Mouse (Mus musculus): ENCODE data around the gene Car5a. TPM values are rescaled to one million over a fixed set of nuclear protein-coding genes. Genes with fewer than 3 reads are reported as not detected.
A peak's percentile ranks its signal among the peaks of the same experiment; 100 is the strongest.

Gene Car5a
- polyA plus RNA-seq, 1 experiment from 2014 or later: 3.2 TPM

DNA sequence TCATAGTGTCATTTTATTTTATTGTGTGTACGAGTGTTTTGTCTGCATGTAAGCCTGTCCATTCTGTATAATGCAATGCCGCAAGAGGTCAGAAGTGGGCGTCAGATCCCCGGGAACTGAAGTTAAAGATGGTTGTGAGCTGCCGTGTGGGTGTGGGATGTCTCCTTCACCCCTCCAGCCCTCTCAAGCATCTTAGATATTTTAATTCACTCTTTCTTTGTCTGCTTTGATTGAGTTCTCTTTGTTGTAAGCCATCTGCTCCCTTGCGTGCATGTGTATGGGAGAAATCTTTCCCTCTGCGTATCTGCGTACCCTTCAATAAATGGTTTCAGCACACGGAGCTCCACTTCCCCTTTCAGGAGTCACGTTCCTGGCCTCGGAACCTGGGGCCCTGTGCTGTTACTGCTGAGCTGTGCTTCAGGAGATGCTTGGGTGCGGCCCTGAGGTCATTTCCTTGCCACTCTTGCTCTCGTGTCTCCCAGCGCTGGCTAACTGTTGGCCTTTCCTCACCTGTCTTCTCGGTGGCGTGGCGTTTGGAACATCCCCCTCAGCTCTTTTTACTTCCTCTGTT is 26.9 kb upstream of the Car5a start:
- Histone ChIP-seq H3K4me2 (no peak overlapping the region), H3K27ac (replicated peaks) (no peak overlapping the region), H3K4me3 (replicated peaks) (no peak overlapping the region), H3K36me3 (replicated peaks) (peaks cover 35% of the 10 kb centered on the region), H3K9me3 (replicated peaks) (no peaks in the 10 kb centered on the region), H3K9ac (no peak overlapping the region), H3K27me3 (no peaks in the 10 kb centered on the region), H3K4me1 (replicated peaks) (peaks cover 29% of the 10 kb centered on the region)
- ATAC-seq (ENCODE audit: insufficient read depth): no peak
- WGBS (ENCODE audit: insufficient replicate concordance): 52% methylated on average over 17 of the region's 17 CpGs

DNA sequence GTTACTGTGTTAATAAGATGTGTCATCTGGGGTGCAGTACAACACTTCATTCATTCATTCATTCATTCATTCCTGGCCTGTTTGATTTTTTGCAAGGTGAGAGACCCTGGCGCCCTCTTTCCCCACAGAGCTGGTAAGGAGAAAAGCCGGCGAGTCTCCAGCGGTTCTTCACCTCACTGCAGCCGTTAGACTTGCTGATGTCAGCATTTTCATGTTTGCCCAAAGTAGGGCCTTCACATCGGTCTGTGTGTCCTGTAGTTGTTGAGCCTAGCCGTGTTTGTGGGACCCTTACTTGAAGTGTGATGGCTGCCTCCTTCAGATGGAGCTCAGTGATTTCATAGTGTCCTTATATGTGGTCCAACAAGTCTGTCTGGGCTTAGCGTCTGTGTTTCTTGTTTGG is 25.5 kb upstream of the Car5a start:
- WGBS (ENCODE audit: insufficient replicate concordance): 87% methylated on average over 8 of the region's 8 CpGs
- no peaks in the 10 kb centered on the region for H3K27me3 ChIP-seq
- no peak overlapping the region for H3K27ac ChIP-seq (replicated peaks)
- H3K36me3 ChIP-seq (replicated peaks): peaks cover 22% of the 10 kb centered on the region
- H3K9ac ChIP-seq: no peak overlapping the region
- peaks cover 42% of the 10 kb centered on the region for H3K4me1 ChIP-seq (replicated peaks)
- no peak for ATAC-seq (ENCODE audit: insufficient read depth)
- H3K4me2 ChIP-seq: no peak overlapping the region
- H3K4me3 ChIP-seq (replicated peaks): no peak overlapping the region
- H3K9me3 ChIP-seq (replicated peaks): no peaks in the 10 kb centered on the region

DNA sequence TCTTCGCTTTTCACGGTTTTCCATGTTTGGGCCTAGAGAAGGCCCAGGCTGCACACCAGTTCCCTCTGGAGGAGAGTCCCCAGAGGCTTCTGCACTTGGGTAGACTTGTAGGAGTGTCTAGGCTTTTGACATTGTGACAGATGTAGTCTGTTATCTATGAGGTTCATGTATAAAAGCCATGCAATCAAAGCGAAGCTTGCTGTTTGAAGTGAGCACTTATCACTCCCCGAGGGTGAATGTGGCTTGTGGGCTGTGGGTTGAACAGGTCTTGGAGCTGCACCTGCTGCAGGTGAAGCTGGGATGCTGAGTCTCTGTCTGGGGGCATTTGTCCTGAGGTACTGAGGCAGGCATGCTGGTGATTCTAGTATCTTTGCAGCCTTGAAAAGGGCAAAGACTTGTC is 23.8 kb upstream of the Car5a start:
- Histone ChIP-seq H3K27ac (replicated peaks) (no peak overlapping the region), H3K9me3 (replicated peaks) (no peaks in the 10 kb centered on the region), H3K4me3 (replicated peaks) (no peak overlapping the region), H3K4me2 (no peak overlapping the region), H3K4me1 (replicated peaks) (peaks cover 42% of the 10 kb centered on the region), H3K36me3 (replicated peaks) (peaks cover 6% of the 10 kb centered on the region; the same call in 1 of the 2 replicates), H3K9ac (no peak overlapping the region), H3K27me3 (no peaks in the 10 kb centered on the region)
- WGBS (ENCODE audit: insufficient replicate concordance): 35% methylated on average over 4 of the region's 4 CpGs
- ATAC-seq (ENCODE audit: insufficient read depth): peak; percentile 40; the same call in 1 of the 2 replicates

DNA sequence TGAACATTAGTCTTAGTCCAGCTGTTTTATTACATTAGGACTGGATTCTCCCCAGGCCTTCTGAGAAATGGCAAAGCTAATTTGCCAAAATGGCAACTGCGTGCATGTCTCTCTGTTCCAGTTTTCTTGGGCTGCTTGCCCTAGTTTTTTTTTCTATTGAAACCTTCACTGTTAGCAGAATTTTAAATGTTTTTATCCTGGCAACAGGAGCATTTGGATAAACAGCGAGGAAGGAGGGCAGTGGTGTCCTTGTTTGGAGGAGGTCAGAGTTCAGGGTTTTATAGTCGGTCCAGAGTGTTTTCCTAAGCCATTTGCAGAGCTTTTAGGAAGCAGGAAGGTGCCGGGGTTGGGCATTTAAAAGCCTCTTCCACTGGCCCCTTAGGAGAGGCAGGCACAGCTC is 23.3 kb upstream of the Car5a start:
- Histone ChIP-seq H3K27me3 (no peaks in the 10 kb centered on the region), H3K9me3 (replicated peaks) (no peaks in the 10 kb centered on the region), H3K4me3 (replicated peaks) (no peak overlapping the region), H3K27ac (replicated peaks) (no peak overlapping the region), H3K4me1 (replicated peaks) (peaks cover 42% of the 10 kb centered on the region), H3K4me2 (no peak overlapping the region), H3K9ac (no peak overlapping the region), H3K36me3 (replicated peaks) (peaks cover 6% of the 10 kb centered on the region; the same call in 1 of the 2 replicates)
- ATAC-seq (ENCODE audit: insufficient read depth): no peak
- 72% methylated on average over 4 of the region's 4 CpGs for WGBS (ENCODE audit: insufficient replicate concordance)

DNA sequence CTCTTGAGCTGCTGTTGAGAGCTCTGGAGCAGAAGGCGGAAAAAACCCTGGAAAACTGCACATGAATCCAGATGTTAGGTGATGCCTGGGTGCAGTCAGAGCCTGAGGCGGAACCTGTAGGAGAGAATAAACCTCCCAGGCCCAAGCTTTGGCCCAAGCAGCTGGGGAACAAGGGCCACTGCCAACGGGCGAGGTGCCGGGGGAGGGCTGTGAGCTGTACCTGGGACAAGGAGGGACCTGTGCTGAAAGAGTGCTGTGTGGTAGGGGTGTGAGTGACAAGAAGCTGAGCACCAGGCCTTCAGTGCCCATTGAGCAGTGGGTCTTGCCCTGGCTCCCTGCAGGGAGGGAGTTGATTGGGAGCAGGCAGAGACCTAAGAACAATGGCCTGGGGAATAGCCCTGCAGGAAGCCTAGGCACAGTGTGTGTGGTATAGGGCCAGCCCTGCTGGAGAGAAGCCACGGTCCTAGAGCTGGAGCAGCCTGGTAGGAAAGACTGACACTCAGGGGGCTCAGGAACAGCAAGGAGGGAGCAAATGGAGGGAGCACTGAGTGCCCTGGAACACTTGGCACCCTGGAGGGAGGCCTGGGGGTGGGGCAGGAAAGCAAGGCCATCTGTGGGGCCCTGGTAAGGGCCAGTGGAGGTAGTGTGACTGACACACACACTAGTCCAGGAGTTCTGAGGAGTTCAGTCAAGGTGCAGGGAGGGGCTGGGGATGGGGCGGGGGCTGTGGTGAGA is 22.2 kb upstream of the Car5a start:
- Histone ChIP-seq H3K27ac (replicated peaks) (no peak overlapping the region), H3K36me3 (replicated peaks) (peaks cover 6% of the 10 kb centered on the region; the same call in 1 of the 2 replicates), H3K4me1 (replicated peaks) (peaks cover 45% of the 10 kb centered on the region), H3K4me2 (no peak overlapping the region), H3K27me3 (no peaks in the 10 kb centered on the region), H3K9me3 (replicated peaks) (no peaks in the 10 kb centered on the region), H3K4me3 (replicated peaks) (no peak overlapping the region), H3K9ac (no peak overlapping the region)
- whole genome bisulfite sequencing (ENCODE audit: insufficient replicate concordance): 60% methylated on average over 7 of the region's 7 CpGs
- no peak for ATAC-seq (ENCODE audit: insufficient read depth)

GRCm38 (mm10) chr8:121966110-121966509 is 21.4 kb upstream of the Car5a start:
- Histone ChIP-seq H3K4me1 (replicated peaks) (peaks cover 45% of the 10 kb centered on the region), H3K9me3 (replicated peaks) (no peaks in the 10 kb centered on the region), H3K36me3 (replicated peaks) (peaks cover 6% of the 10 kb centered on the region; the same call in 1 of the 2 replicates), H3K9ac (no peak overlapping the region), H3K4me3 (replicated peaks) (no peak overlapping the region), H3K4me2 (no peak overlapping the region), H3K27ac (replicated peaks) (no peak overlapping the region), H3K27me3 (no peaks in the 10 kb centered on the region)
- ATAC-seq (ENCODE audit: insufficient read depth): no peak
- 66% methylated on average over 5 of the region's 5 CpGs for WGBS (ENCODE audit: insufficient replicate concordance)

GRCm38 (mm10) chr8:121964716-121965512 is 20.2 kb upstream of the Car5a start:
- Histone ChIP-seq H3K4me2 (no peak overlapping the region), H3K4me1 (replicated peaks) (peaks cover 43% of the 10 kb centered on the region), H3K27ac (replicated peaks) (no peak overlapping the region), H3K4me3 (replicated peaks) (no peak overlapping the region), H3K27me3 (no peaks in the 10 kb centered on the region), H3K9me3 (replicated peaks) (no peaks in the 10 kb centered on the region), H3K9ac (no peak overlapping the region), H3K36me3 (replicated peaks) (no peaks in the 10 kb centered on the region)
- ATAC-seq (ENCODE audit: insufficient read depth): no peak
- WGBS (ENCODE audit: insufficient replicate concordance): 81% methylated on average over 8 of the region's 8 CpGs

- WGBS (ENCODE audit: insufficient replicate concordance): 46% methylated on average over 3 of the region's 3 CpGs
- no peak for ATAC-seq (ENCODE audit: insufficient read depth)
- Histone ChIP-seq H3K9me3 (replicated peaks) (no peaks in the 10 kb centered on the region), H3K4me3 (replicated peaks) (no peak overlapping the region), H3K27me3 (no peaks in the 10 kb centered on the region), H3K4me2 (no peak overlapping the region), H3K9ac (no peak overlapping the region), H3K36me3 (replicated peaks) (no peaks in the 10 kb centered on the region; the same call in 1 of the 2 replicates), H3K4me1 (replicated peaks) (peaks cover 38% of the 10 kb centered on the region), H3K27ac (replicated peaks) (no peak overlapping the region)
These were observed 18.2 kb upstream of the Car5a start for GRCm38 (mm10) chr8:121962892-121963291.

DNA sequence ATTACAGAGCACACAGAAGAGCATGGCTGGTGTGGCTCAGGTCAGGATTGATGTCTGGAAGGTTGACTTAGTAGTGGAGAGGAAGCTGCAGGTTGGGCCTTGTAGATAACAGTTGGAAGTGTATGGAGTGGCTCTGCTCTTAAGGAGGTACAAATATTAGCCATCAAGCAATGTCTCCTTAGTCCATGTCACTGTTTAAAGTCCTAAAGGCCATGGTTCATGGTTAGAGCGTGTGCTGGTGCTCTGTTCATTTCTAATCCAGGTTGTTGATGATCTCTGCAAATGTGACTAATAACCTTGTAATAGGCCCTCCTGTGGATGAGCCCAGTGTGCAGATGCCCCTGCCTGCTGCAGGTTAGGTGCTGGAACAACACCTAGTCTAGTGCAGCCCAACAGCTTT is 13.7 kb upstream of the Car5a start:
- no peak for ATAC-seq (ENCODE audit: insufficient read depth)
- H3K4me1 ChIP-seq (replicated peaks): peaks cover 53% of the 10 kb centered on the region

DNA sequence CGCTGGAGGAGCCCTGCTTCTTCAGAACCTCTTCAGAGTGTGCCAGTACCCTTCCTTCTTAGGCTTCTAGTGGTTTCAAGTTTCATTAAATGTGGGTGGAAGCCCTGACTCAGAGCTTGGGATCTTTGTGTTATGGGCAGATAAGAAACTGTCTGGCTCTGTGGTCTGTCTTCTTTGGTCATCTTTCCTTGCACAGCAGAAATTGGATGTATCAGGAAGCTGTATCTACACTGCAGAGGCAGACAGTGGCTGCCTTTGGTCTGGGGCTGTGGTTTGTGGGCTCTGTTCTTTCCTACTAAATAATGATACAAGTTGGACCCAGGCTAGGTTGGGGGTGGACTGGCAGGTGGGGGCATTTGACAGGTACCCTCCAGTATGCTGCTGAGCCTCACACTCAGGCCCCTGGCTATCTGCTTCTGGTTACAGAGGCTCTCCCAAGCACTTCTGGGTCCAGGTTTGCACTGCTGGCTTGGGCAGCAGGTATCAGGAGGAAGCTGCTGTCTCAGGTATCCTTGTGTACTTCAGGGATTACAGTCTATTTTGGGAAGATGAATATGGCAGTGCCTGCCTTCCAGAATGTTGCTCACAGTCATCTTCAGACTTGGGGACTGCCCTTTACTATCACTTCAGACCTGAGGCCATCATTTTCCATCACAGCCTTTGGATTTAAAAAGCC is 11.3 kb upstream of the Car5a start:
- Histone ChIP-seq H3K27me3 (no peaks in the 10 kb centered on the region), H3K4me1 (replicated peaks) (peaks cover 71% of the 10 kb centered on the region), H3K4me2 (peak overlapping the region; percentile 14; the same call in 1 of the 2 replicates), H3K27ac (replicated peaks) (peak overlapping the region; percentile 24; the same call in 1 of the 2 replicates), H3K4me3 (replicated peaks) (no peak overlapping the region), H3K36me3 (replicated peaks) (peaks cover 35% of the 10 kb centered on the region), H3K9ac (no peak overlapping the region), H3K9me3 (replicated peaks) (no peaks in the 10 kb centered on the region)
- WGBS (ENCODE audit: insufficient replicate concordance): 9% methylated on average over 1 of the region's 1 CpGs
- peak; percentile 36 for ATAC-seq (ENCODE audit: insufficient read depth)

More for the DNA sequence above, 13.7 kb upstream of the Car5a start:
- peaks cover 27% of the 10 kb centered on the region for H3K36me3 ChIP-seq (replicated peaks)
- no peak overlapping the region for H3K9ac ChIP-seq
- H3K4me2 ChIP-seq: no peak overlapping the region
- no peaks in the 10 kb centered on the region for H3K9me3 ChIP-seq (replicated peaks)
- no peak overlapping the region for H3K27ac ChIP-seq (replicated peaks)
- 74% methylated on average over 1 of the region's 1 CpGs for WGBS (ENCODE audit: insufficient replicate concordance)
- no peak overlapping the region for H3K4me3 ChIP-seq (replicated peaks)
- no peaks in the 10 kb centered on the region for H3K27me3 ChIP-seq

Measured in liver, embryonic 15.5 days (tissue).